Mouse (Mus musculus) monocyte, adult 5-6 weeks (primary cell): Measurements from ENCODE around the gene Mgst2. TPM values are rescaled to one million over a fixed set of nuclear protein-coding genes. Genes with fewer than 3 reads are reported as not detected.

ENCODE experiments used
- ATAC-seq: fragments of 153-309, 156-312 bp; replicated peaks from 2 replicates; pipeline ENCODE4 v1.8.0; 2017; ENCODE audit warnings: mild to moderate bottlenecking; ENCODE audit not compliant: low TSS enrichment, insufficient number of reproducible peaks, severe bottlenecking, poor library complexity, low FRiP score
- total RNA-seq: library from RNA; stranded (forward); fragments of 200-1000, 200-491, 200-594 nt; gene quantifications from 3 replicates; pipeline ENCODE4 v1.2.3, GENCODE M21; 2017

The Mgst2 gene
- total RNA-seq, 1 experiment from 2014 or later: 6.7 TPM

DNA sequence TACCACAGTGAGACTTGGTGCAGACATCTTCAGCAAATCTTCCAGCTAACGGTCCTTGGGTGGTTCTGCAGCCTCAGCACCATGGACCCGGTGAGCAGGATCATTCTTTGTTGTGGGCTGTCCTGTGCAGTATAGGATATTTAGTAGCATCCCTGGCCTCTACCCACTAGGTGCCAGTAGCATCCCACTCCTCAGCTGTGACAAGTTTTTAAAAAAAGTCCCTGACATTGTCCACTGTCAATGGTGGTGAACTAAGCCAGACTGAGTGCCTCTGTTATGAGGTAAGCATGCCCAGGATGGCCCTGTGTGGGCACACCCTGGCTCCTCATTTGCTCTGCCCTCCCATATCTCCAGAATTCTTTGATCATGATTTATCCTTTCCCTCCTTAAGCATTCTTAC is 9.0 kb upstream of the Mgst2 start:
- no peak for ATAC-seq

DNA sequence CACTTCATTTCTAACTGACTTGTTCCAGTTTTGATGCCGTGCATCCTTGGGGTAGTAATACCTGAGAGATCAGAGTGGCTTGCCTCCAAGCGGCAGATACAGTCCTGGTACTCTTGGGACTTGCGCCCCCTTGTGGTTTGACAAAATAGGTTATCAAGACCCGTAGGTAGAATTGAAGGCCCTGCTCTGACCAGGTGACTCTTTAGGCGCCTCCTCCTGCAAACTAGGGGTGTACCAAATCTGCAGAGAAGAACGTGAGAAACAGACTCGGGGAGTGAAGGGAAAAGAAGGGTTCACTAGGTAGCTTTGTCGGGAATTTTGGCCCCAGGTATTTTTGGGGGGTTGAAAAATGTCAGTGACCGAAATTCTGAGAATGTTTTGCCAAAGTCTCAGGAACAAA is 7.9 kb upstream of the Mgst2 start:
- ATAC-seq: peak; percentile 55

DNA sequence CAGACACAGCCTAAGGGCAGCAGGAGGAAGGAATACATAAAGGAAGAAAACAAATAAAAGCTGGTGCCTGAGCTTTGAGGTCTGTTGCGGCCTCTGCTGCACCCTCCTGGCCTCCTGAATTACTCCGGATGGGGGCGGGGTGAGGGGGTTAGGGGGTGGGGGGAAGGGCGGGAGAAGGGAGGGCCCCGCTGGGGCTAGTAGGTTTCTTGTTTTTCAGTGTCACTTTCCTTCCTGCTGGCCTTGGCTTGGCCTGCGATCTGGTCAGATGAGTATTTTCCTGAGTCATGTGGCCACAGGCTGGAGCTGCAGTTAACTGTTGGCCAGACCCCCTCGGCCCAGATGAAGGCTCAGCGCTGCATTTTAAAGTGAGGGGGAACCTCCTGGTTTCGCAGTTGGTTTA is 7.5 kb upstream of the Mgst2 start:
- ATAC-seq: no peak

DNA sequence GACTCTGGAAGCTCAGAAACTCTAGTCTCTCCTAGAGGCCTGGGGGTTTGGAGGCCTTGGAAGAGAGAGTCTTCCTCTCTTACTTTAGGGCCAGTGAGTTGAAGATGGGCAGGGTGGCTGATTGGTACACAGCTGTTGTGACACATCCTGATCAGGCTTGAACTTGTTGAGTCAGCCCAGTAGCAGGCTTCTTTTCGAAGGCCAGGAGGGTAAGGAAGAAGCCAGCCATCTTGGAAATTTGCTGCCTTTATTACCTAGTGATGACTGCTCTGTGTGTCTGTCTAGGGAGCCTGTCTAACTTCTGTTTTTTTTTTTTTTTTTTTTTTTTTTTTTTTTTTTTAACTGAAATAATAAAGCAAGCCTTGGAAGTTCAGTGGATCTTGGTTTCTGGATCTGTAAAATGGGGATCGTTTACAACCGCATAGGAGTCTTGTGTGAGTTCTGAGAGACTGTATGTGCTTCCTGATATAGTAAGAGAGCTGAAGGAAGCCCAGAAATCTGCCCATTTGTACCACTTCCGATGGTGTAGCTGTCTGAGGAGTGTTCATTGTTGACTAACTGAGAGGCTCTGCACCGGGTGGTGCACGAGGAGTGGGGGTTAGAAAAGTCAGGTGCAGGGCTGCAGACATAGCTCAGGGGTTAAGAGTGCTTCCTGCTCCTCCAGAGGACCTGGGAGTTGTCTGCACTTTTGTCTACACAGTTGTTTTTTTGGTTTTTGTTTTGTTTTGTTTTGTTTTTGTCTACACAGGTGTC is 5.7 kb upstream of the Mgst2 start:
- ATAC-seq: no peak

DNA sequence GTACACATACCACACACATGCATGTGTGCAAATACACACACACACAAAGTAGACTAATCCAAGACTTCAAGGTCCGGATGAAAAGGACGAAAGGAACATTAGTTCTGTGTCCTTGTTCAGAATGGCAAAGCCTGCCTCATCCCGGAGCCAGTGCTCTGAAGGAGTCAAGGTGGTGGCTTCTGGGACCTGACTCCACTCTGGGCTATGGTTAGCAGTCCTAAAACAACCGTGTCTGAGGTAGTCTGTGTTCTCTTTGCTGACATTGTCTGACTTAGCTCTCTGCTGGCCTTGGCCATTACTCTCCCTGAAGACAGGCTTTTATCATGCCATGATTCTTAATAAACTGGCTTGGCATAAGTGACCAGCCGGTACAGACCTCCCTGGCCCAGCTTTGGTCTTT is 745 bp upstream of the Mgst2 start:
- no peak for ATAC-seq

DNA sequence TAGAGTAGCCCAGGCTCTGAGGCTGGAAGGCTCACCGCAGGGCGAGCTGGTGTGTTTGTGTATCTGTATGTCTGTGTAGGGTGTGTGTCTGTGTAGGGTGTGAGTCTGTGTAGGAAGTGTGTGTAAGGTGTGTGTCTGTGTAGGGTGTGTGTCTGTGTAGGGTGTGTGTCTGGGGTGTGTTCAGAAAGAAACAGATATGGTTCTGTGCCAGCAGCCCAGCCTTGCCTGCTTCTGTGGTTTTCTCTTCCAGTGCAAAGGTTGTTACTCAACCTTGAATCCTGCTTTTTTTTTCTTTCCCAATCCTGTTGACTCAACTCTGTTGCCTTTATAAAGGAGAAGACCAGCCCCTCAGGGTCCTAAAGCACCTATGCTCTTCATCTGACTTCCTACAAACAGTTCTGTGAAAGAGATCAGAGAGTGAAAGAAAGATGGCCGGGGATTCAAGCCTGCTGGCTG is 689 bp downstream of the Mgst2 start:
- no peak for ATAC-seq

DNA sequence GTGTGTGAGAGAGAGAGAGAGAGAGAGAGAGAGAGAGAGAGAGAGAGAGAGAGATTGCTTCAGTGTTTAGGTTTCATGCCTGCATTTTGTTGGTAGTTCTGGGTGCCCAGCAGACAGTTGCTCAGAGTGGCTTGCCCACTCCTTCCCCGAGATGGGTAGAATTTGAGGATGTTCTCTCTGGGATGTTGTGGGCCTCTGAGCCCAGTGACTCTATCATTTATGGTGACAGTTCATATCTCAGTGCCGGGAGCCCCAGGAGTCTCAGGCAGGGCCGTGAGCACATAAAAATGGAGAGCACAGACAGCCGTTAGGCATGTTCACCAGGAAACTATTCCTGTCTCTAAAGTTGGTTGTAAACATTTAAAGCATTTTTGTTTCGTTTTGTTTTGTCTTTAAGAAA is 1.2 kb downstream of the Mgst2 start:
- no peak for ATAC-seq

DNA sequence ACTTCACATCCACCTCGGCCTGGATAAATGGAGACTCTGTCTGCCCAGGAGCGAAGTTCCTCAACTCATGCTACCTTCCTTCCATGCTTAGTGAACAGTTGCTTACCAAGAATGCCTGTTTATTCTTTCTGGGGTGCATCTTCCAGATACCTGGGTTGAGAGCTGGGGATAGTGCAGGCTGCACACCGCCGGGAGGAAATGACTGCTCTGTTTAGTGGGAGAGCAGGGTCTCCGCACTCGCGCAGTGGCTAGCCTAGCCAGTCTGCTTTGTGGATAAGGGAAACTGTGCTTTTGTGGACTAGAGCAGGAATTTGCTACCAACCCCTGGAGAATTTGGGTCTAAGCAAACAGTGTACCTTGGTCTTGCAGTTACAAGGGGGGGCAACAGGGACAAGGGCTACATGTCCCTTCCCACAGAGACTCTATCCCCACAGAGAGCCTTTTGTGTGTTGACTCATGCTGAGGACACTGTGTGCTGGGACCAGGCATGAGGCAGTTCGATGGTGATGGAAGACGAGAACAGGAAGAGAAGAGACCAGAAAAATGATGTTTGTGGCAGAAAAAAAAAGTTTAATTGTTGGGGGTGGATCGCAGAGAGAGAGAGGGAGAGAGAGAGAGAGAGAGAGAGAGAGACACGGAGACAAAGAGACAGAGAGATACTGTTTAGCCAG is 1.9 kb downstream of the Mgst2 start:
- no peak for ATAC-seq

DNA sequence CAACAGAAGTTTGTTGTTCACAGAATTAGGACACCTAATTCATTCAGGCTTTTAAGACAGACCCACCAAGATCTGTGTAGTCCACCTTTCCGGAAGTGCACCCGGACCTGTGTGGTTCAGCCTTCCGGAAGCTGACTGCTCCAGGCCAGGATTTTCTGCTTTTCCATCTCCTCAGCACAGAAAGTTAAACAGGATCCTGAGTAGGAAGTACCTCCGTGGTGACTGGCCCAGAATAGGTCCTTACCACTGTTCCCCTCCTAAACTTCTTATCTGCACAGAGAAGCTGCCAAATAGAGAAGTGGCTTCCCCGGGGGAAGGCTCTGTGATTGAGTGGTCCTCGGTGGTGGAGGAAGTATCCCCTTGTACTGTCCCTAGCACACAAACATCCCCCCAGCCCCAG is 2.4 kb downstream of the Mgst2 start:
- peak; percentile 44; the same call in 1 of the 2 replicates for ATAC-seq

DNA sequence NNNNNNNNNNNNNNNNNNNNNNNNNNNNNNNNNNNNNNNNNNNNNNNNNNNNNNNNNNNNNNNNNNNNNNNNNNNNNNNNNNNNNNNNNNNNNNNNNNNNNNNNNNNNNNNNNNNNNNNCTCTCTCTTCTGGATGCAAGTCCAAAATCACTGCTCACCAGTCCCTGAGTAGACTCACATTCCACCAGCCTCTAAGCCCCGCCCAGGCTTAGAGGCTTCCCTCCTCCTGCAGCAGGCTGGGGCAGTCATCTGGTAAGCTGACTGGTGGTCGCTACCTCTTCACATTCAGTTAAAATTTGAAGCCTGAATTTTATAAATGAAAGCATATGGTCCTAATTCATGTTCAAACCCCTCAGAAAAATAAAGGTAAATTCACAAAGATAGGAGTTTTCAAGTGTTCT is 8.4 kb downstream of the Mgst2 start:
- no peak for ATAC-seq

DNA sequence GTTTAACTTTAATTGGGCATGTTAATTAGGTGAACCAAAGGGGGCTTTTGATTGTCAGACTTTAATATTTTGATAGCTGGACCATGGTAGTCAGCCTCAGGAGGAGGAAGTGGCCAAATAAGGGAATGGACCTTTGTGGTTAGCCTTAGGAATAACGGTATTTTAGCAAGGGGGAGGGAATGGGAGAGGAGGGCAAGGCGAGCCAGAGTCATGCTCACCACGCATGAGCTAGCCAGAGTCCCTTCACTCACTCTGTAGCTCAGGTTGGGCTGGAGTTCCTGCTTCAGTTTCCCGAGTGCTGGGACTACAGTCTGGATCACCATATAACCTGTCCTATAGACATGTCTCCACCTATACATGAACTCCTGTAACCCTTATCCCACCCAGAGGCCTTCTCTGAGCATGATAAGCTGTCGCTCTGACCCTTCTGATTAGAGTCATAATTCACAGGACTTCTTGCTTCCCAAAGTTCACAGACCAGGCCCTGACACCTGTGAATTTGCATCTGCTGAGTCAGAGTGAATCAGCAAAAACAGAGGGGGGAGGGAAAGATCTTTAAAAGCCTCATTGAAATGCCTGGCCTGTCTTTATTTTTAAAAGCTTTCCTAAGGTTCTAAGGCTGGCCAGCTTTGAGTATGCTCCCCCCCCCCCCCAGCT is 10.4 kb downstream of the Mgst2 start:
- ATAC-seq: no peak

DNA sequence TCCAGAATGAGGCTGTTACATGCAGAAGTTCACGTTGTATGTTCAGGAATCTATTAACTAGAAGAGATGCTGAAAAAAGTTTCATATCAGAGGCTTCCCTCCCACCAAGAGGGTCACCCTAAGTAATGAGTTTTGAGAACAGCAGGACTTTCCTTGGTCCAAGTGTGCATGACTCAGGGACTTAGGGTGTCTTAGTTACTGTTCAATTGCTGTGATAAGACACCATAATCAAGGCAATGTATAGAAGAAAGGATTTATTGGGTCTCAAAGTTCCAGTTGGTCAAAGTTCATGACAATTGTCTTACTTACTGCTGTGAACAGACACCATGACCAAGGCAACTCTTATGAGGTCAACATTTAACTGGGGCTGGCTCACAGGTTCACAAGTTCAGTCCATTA is 10.9 kb downstream of the Mgst2 start:
- ATAC-seq: no peak

DNA sequence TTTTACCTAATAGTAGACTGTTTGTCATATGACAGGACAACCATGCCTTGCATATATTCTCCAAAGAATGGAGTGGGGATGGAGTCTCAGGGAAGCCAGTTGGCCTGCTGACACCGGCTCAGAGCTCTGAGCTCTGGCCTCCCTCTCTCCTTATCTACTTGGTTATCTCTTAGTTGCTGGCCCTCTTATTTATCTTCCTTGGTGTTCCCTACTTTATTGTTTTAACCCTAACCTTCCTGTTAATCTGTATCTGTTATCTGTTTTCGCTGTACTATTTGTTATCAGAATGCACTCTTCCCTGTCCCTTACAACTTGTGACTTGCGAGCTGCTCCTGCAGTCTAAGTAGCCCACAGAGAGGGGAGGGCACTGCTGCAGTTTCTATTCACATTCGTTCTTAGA is 12.5 kb downstream of the Mgst2 start:
- no peak for ATAC-seq

DNA sequence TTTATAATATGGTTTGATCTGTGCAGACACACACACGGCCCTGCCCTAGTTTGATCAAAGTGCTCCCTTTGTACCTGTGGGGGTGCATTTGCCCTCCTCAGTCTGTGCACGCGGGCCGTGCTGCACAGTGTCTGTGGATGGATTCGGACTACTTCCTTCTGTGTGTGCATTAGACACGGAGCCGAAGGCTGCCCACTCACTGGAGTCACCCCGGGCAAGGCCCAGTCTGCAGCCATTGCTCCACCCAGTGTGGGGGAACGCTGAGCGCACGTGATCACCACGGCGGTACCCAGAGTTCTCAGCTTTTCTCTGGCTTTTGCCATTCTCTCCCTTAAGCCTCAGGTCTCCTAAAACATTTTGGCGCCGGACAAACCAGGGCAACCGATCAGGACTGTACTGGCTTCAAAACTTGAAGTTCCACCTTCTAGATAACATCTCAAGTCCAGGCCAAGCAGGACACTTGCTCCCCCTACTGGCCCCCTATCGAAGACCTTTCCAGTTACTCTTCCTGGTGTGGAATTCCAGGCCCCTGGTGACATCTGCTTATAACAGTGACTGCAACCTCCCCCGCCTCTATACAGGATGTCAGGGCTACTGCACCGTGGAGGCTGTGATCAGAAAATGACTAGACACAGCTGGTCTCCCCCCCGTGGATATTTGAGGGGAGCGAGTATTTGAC is 13.4 kb downstream of the Mgst2 start:
- no peak for ATAC-seq

DNA sequence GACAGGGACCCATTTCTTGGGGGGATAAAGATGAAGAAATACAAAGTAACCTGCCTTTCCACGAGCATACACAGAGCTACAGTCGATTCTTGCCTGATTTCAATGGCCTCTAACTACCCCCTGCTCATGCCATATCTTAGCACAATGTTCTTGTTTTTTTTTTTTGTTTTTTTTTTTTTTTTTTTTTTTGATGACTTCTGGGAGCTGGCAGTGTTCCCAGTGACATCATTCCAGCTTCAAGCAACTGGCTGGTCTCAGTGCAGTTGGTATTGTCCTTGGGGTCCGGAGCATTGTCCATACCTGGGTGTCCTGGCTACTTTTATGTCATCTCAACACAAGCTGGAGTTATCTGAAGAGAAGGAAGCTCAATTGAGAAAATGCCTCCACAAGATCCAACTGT is 14.8 kb downstream of the Mgst2 start:
- no peak for ATAC-seq

DNA sequence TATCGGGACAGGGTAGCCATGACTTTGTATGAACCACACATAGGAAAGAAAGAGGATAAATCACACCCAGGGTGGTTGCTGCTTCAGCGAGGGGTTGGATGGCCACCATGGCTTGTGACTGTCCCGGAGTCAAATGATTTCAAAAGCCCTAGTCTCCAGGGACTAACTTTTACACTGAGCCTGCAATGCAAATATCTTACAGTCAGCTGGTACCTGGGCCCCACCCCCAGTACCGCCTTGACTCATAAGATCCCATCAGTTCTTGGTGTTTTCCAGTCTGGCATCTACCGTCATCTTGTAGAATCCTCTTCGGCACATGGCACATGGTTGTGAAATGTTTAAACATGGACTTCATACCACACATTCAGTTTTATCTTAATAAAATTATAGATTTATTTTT is 25.4 kb downstream of the Mgst2 start:
- no peak for ATAC-seq

DNA sequence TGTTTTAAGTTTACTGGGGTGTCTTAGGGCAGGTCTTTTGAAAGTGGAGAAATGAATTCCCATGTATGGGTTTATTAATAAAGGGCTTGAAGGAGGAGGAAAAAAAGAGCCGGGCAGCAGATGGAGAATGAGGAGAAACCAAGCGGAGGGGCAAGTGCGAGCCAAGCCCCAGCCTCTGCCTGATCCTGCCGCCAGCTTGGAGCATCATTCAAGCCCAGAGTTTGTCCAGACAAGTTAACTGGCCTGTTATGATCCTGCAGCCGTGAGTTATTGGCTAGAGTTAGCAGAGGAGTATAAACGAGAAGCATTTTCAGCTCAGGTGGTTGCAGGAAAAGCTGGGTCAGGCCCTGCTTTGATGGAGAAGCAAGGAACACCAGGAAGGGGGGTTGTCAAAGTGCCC is 26.2 kb downstream of the Mgst2 start:
- no peak for ATAC-seq

DNA sequence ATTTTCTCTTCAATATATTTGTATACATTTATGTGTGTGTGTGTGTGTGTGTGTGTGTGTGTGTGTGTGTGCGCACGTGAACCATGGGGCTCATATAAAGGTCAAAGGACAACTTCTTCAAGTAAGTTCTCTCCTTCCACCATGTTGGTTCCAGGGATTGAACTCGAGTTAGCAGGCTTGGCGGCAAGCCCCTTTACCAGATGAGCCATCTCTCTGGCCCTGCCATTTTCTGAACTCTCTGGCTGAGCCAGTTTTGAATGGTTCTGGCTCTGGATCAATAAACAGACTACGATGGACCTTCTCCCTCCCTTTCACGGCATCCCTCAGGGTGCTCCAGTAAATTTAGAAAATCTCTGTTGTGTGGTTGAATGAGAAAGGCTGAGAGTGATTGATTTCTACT is 26.6 kb downstream of the Mgst2 start:
- ATAC-seq: no peak

DNA sequence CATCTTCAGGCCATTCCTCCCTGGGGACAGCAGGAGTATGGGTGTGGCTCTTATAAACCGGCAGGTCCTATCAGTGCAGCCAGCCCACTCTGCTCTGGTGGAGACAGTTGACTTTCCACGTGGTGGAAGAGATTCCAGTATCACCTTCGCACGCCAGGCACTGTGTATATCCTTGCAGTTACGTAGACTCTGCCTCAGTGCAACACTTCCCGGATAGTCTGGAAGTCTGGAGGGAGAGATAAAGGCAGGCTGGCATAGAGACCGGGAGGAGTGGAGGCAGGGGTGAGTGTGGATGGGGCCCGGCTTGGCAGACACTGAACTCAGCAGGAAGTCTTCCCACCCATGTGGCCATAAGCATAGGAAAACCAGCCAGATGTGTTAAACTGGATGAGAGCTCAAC is 28.6 kb downstream of the Mgst2 start:
- ATAC-seq: no peak
